Mouse (Mus musculus) liver, embryonic 14.5 days (tissue): ENCODE measurements around the gene Lrrtm4.

Experiments
- CTCF ChIP-seq: IDR thresholded peaks from 2 replicates; pipeline ENCODE4 v1.5.1; 2016; ENCODE audit warnings: antibody characterized with exemption, low read depth, control low read depth
- EP300 ChIP-seq: IDR thresholded peaks from 2 replicates; pipeline ENCODE4 v1.6.1; 2016; ENCODE audit warnings: antibody characterized with exemption, low read depth

DNA sequence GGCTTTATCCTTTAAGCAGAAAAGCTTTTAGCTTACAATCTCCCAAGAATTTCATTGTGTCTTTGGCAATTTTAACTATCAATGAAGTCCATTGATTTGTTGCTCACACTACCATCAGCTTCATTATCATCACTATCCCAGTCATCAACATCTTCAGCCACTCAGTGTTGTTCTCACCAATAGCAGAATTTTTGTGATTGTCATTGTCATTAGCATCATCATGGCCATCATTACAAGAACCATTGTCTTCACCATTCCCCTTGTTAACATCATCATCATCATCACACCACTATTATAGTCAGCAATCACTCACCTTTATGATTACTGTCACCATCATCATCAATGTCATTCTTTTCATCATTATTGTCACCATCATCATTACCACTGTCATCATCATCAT lies 344.9 kb downstream of the Lrrtm4 start:
- TF ChIP-seq CTCF (no peak), EP300 (no peak)
